Mouse (Mus musculus) left cerebral cortex, postnatal 36 days (tissue): ENCODE measurements around the gene Mmp11. TPM values are rescaled to one million over a fixed set of nuclear protein-coding genes. Genes with fewer than 3 reads are reported as not detected.

Source experiments
- DNase-seq, 2 experiments: peaks; one replicate each; pipeline ENCODE4 v3.0.0; 2021 to 2022; ENCODE audit warnings: low spot score in 2 of 2, mixed read lengths in 1 of 2
- intact Hi-C: fragments of 180-260 bp; cut with DNase I; formaldehyde crosslinking; loops from one replicate; pipeline ENCODE4 v1.15.1; 2025
- total RNA-seq, 2 experiments: library from RNA; stranded (reverse); gene quantifications; 2 replicates each; pipeline ENCODE4 v1.2.3; 2021

Gene Mmp11
- total RNA-seq, 2 experiments from 2014 or later, result 0.79 to 1.7 TPM

DNA sequence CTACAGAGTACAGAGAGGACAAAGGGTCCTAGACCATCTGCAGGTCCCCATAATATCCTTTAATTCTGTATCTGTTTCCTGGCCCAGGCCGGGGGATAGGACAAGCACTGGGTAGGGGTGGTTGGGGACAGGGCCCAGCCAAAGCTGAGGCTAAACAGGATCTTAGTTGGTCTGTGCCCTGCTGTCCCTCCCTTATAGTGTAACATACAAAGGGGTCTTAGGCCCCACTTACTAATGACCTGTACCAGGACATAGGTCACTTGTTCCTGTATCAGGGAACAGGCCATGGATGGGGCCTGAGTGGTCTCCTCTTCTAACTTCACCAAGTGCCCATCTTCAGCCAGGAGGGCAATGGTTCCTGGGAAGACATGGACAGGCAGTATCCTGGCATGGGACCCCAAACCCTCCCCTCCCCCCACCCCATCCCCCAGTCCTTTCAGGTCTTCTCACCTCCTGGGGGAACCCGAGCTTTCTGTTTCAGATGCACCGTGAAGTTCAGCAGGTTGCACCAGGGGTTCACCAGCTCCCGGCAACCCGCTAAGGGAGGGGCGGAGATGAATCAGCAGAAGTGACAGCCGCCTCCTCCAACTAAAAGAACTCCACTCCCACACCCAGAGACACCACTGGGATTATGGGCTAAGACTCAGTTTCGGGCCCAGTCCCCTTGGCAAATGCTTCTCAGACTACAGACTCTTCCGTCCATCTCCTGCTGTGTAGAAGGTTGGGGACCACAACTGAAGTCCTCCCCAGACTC is 3.4 kb upstream of the Mmp11 start:
- intact Hi-C loops, result loop anchor here (5.0 kb wide), 1 partner anchor 42 kb away; no protein-coding TSS in a partner anchor
- peak in 1 of 2 experiments; percentile 25 for DNase-seq

DNA sequence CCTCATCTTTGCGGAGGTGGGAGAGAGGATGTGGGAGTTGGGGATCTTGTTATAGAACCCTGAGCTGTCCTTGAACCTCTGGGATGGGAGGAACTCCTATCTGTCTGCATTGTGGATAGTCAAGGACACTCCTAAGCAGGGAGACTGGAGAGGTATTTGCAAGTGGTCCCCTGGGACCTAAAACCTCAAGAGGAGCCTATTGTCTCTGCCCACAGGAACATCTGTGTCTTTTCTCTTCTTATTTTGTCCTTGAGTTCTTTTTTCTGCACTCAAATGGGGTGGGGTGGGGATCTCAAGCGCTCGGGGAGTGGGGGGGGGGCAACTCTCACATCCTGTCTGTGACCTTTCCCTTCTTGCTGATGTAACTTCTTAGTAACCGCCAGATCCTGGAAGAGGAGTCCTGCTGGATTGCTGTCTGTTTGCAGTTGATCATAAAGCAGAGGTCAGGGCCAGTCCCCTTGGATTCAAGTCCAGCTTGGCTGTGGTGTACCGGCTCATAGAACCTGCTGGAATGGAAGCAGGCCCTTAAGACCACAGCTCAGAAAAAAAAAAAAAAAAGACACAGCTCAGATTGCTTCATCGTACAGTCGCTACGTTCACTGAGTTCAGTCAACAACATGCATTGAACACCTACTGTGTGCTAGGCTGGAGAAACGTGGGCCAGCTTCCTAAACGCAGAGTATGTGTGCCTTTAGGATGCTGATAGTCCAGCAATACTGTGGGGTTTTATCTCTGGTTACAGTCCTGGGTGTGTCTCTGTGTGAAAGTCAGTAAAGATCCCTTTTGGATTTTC is 1.8 kb upstream of the Mmp11 start:
- intact Hi-C loops, result loop anchor here (5.0 kb wide), 1 partner anchor 41 kb away; no protein-coding TSS in a partner anchor
- no peak for DNase-seq

DNA sequence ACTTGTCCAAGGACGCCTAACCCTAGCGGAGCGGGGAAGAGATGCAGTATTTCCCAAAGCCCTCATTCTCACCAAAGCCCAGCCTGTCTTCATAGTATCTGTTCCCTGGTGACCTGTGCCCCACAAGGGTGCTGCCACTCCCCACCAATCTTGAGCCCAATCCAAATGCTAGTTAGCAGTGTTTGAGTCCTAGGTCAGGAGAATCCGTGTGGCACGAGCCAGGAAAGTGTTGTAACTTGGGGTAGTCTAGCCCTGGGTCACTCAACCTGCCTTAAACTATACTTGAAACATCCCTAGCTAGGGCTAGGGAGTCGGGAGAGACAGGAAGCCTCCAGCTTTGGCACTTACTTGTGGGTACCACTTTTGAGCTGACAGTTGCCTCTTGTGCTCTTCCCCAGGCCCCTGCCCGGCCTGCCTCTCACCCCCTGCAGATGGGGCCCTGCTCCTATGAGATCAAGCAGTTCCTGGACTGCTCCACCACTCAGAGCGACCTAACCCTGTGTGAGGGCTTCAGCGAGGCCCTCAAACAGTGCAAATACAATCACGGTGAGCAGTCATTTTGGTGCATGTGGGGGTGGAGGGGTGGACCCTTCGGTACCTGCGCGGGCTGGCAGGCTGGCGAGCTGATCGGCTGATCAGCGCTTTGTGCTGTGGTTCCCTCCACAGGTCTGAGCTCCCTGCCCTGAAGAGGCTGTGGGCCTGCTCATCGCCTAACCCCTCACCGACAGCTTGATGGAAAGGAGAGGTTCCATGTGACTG is 792 bp upstream of the Mmp11 start:
- intact Hi-C loops, result loop anchor here (5.0 kb wide), 1 partner anchor 40 kb away; no protein-coding TSS in a partner anchor
- DNase-seq, result no peak

DNA sequence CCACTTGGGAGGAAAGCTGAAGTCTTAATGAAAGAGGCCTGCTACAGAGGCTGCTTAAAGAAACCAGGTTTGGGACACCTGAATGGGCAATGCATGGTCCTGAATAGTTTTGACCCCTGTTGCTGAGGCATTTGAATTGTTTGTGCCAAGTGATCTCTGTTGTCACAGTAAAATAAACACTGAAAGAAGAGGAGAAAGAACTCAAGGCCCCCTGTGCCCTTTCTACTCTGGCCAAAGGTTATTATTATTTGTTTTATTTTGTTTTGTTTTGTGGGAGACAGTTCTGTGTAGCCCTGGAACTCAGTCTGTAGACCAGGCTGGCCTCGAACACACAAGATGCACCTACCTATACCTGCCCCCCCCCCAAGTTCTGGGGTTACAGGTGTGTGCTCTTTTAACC is 1.3 kb downstream of the Mmp11 start:
- DNase-seq, result no peak
- intact Hi-C loops, result loop anchor here (5.0 kb wide), 1 partner anchor 38 kb away; no protein-coding TSS in a partner anchor

DNA sequence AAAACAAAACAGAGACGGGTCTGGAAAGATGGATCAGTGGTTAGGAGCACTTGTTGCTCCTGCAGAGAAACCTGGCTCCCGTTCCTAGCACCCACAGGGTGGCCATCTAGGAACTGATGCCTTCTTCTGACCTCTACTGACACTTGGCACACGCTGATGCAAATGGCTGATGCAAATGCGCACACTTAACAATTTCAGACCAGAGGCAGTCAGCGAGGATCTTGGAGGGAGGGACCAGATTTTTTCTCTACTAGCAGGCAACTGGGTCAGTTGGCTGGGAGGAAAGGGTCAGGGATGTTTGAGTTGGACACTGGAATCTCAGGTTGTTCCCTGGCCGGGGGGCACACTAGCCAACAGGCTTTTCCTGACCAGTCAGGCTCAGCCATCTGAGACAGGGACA is 3.4 kb downstream of the Mmp11 start, which contains the start of gene Chchd10:
Chchd10 (plus strand) TSS at position 240 of the 400 bp plus-strand sequence.
- no peak for DNase-seq
- intact Hi-C loops, result no loop called here

DNA sequence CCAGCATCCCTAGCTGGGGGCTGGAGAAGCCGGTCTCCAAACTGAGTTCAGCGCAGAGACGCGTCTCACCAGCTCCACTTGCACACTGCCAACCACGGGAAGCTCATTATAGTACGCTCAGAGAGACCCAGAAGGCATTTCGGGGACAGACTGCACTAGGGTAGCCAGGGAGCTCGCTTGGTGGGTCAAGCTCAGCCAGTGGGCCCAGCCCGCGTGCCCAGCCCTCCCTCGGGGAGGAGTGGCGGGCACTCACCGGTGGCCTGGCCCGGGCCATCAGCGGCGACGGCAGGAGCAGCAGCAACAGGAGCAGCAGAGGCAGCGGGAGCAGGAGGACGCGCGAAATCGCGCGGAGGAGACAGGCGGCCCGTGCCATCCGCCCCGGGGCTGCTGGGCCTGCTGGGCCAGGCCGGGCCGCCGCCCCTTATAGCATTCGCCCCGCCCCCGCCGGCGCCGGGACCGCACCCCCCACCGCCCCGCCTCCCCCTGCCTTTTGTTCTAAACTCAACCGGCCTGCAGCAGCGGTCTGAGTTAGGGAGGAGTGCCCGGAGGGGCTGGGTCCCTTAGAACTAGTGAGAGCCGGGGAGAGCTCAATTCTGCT is 4.1 kb downstream of the Mmp11 start:
- DNase-seq, result no peak
- intact Hi-C loops, result no loop called here

DNA sequence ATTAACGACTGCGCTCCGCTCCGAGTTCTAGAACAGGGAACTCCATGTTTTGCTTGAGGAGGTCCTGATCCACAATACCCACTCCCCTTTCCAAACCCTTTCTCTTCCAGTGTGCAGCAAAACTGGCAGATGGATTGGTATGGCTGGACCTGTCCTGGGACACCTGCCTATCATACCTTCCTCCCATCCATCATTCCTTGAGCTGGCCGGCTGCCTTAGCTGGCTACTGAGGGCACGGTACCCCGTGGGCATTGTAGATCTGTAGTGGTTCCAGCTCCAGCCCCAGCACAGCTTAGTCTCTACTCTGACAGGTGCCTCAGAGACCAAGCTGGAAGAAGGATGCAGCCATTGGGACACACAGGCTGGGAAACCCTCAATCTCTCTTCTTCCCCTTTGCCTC is 5.0 kb downstream of the Mmp11 start:
- intact Hi-C loops, result no loop called here
- DNase-seq, result no peak

DNA sequence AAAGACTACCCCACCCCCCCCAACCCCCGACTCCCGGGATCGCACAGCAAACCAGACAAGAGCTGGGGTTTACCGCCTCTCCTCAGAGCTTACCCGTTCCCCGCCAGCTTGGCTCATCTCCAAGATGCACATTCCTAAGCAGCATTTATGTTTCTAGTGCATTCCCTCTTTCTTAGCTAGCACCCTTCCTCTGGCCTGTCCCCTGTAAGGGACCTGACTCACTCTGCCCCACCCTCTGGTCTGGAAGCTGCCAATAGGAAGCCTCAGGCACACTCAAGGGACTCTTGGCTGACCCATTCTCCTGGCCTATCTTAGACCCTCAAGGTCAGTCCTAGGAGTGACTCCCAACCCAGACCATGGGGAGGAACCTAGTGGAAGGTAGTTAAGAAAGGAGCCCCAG is 6.0 kb downstream of the Mmp11 start:
- DNase-seq, result no peak
- intact Hi-C loops, result no loop called here

DNA sequence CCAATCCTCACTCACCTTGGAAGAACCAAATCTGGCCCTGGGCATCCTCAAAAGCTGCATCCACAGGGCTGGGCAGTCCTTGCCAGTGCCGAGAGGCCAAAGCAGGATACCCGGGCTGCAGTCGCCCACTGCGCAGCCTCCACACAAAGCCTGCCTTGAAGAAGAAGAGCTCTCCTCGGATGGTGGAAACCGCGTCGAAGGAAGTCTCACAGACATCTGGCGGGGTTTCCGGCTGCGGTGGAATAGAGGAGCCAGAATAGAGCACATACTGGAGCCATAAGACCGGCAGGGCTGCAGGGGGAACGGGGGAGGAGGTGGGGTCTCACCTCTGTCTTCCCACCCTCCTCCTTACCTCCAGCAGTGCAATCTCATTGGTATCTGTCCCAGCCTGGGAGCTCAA is 9.9 kb downstream of the Mmp11 start:
- intact Hi-C loops, result no loop called here
- no peak for DNase-seq

DNA sequence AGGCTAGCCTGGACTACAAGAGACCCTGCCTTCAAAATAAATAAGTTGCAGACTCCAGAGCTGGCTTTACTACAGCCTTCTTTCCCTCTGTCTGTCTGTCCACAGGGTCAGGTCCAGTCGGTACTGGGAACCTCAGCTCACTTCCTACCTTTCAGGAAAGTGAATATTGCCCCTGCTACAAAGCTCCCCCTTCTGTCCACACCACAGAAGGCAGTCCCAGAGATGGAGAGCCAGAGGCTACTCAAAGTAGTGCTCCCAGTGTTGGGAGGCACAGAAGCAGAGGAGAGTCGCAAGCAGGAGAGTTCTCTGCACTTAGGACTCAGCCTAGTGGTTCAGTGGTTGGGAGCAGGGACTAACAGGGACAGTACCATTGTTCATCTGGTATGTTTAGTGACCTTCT is 12.0 kb downstream of the Mmp11 start:
- no peak for DNase-seq

DNA sequence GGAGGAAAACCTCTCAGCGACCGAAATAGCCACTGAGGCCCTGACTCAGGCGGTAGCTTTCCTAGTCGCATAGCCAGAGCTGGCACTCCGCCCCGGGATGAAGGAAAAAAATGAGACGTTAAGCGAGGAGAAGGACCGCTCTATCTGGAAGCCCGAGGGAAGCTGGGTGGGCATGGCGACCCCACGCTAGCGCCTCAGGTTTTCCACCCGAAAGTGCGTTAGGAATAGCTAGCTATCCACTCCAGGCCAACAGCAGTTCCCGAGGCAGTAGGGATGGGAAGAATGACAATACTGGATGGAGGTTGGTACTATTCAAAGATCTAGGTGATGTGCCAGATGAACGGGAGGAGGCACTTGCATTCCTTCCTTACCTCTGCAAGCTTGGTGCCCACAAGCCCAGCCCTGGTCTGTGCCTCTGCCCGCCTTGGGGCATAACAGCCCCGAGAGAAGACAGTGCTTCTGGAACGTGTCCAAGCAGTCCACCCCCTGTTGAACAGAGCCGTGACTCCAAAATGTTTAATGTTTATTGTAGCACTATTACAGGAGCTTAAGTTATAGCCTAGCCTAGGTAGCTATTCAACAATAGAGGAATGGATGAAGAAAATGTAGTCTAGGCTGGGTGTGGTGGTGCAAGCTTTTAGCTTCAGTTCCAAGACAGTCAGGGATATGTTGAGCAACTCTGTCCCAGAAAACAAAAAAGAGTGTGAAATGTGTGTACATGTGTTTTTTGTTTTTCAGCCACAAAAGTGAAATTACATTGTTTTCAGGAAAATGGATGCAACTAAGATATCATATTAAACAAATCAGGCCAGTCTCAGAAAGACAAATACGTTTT is 14.4 kb downstream of the Mmp11 start:
- no peak for DNase-seq
- intact Hi-C loops, result no loop called here

More for the DNA sequence above, 12.0 kb downstream of the Mmp11 start:
- intact Hi-C loops, result no loop called here

DNA sequence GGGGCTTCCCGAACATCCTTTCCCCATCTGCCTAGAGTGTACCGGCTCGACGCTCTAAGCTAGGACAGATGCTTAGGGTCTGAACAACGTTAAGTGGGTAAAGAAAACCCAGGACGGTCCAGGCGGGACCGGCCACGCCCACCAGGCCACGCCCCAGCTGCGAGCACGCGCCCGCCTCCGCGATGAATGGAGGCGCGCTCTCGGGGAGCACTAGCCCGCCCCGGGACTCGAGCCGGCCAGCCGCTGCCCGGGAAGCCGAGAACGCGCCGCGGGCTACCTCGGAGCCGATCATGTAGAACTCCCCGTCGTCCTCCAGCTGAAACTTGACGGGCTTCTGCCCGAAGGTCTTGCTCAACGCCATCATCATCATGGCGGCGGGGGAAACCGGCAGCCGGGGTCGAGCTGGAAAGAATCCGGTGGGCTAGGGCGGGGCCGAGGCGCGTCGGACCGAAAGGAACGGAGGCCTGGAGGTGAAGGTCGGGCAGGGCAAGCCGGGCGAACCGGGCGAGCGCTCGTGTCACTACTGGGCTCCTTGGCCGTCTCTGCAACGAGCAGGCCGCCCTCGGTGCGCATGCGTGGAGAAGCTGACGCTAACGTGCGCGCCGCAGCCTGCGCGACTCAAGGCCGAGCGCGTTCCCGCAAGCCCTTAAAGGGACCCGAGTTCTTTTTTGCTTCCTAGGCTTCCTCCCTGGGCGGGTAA is 15.1 kb downstream of the Mmp11 start, which contains the start of gene Smarcb1:
Smarcb1 (minus strand) TSS at position 592 of the 700 bp plus-strand sequence.
- intact Hi-C loops, result no loop called here

DNA sequence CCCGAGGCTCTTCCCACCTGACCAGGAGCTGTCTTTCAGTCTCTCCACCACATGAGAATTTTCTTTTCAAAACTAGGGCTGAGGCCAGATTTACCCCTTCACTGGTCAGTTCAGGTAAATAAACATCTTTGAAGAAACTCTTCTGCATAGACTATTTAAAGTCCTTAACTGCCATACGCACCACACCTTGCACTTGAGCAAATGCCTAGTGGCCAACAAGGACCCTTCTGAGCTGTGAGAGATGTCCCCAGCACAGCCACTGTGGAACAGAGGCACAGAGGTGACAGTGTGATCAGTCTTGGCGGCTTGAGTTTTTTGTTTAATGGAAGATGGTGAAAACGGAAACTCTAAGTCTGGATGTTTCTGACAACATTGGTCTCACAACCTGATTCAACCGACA is 17.3 kb downstream of the Mmp11 start:
- no peak for DNase-seq
- intact Hi-C loops, result no loop called here

More for the DNA sequence above, 15.1 kb downstream of the Mmp11 start, which contains the start of gene Smarcb1:
- DNase-seq, result peak; percentile 96 to 97

DNA sequence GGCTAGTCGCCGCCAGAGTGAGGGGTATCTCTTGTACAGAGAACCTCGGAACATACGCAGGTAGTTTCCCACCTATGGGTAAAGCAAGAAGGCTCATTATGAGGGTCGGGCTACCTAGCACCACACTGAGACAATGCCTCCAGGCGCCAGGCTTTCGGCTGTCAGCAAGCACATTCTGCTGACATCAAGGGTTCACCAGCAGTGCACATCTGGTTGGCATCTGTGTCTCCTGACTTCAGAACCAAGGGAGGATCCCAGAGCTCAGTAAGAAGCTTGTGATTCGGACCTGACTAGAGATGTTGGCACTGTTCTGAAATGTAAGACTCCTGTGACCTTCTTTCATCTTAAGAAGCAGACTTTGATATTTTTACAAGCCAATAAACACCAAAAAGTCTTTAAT is 19.5 kb downstream of the Mmp11 start:
- DNase-seq, result no peak
- intact Hi-C loops, result no loop called here

DNA sequence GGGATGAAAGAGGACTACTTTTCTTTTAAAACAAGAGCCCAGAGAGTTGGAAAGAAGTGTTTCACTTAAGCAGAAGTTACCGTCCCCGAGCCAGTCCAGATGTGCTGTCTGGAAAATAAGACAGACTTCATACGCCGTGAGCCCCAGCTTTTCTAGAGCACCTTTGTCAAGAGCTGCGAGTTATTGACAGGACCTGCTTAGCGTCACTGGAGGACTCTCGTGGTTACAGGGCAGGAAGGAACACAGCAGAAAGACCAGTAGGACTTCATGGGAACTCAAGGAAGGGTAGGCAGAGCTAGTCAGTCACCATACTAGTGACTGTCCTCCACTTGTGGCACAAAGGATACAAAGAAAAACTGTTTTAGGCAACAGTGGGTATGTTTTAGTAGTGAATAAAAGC is 20.7 kb downstream of the Mmp11 start:
- intact Hi-C loops, result no loop called here
- no peak for DNase-seq

DNA sequence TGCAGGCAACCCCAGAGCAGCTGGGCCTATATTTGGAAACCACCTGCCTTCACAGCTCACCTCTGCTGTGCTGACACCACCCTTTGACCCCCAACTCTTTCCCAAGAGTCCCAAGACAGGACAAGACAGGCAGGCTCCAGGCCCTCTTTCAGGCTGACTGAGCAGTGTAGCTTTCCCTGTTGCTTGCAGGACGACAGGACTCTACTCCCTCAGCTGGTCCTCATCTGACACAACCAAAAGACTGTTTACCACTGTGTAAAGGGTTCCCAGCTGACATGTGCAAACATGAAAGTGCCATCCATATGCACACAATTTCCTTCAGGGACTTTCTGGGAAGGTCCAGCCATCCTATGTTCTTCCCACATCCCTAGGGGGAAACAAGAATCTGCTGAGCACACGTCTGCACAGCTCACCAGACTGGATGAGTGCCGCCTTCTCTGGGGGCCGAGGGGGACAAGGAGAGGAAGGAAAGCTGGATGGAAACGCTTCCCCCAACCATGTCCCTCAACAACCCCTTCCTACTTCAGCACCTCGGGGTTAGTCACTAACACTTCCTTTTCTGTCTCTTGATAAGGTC is 23.2 kb downstream of the Mmp11 start:
- no peak for DNase-seq
- intact Hi-C loops, result no loop called here

DNA sequence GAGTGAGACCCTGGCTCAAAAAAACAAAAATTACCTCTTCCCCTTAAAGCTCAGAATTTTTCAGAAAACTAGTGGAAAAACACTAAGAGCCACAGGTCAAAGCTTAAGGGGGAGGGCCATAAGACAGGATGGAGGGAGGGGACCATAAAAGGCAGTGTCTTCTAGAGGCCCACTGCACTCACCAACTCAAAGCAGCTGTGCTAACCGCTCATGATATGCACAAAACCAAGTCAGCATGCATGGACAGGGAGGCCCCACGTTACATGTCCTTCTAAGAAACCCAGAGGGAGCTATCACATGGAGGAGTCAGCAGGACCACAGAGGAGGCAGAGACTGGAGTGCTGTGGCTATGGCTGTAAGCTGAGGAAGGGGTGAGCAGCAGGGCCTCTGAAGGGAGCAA is 25.6 kb downstream of the Mmp11 start:
- no peak for DNase-seq
- intact Hi-C loops, result no loop called here

DNA sequence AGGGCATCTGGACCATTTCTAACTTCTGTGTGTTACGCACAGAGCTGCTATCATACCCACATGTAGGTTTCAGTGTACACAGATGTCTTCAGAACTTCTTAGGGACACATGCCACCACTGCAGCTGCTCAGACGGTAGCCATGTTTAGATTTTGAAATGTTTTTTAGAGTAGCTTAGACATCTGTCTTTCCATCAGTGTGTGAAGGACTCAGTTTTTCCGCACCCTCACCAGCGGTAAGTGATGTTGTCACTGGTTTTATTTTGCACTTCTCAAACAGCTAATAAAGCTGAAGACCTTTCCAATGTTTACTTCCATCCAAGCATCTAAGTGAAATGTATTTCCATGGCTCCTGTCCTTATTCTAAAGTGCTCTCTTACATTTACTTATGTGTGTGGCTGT is 29.4 kb downstream of the Mmp11 start:
- no peak for DNase-seq
- intact Hi-C loops, result no loop called here
